In genomic region chr3:104993800-104994199, GRCm38 (mm10) we compare ENCODE assay signal across 9 mouse cellular contexts. TPM values are rescaled to one million over a fixed set of nuclear protein-coding genes. Genes with fewer than 3 reads are reported as not detected.
DNase-seq lines count a peak whose midpoint lies in the region; ATAC-seq lines count a peak whose summit lies in the region.
"Had no signal": no experiment of that assay in that cellular context is flagged by ENCODE, and none has a peak within 500 bp of the region (broad histone marks: within the 10 kb centered on the region; RNA-seq: fewer than 3 reads in every experiment).

No protein-coding gene starts in this region.

- ATAC-seq in forebrain, embryonic 12.5 days (ENCODE audit: low FRiP score) = peak; percentile 52; the same call in 1 of the 2 replicates
- ATAC-seq in intestine, embryonic 15.5 days = peak; percentile 79; the same call in 1 of the 2 replicates

- H3K4me3 ChIP-seq in forebrain, embryonic 12.5 days (replicated peaks) = no peak overlapping the region
- H3K4me3 ChIP-seq in intestine, embryonic 15.5 days (replicated peaks) = no peak overlapping the region

- 0 out of 2 replicates have a peak overlapping the region, but pooled peaks have one; percentile 5 for H3K27ac ChIP-seq in forebrain, embryonic 12.5 days
- H3K27ac ChIP-seq in intestine, embryonic 15.5 days = peak overlapping the region; percentile 49

- H3K4me1 ChIP-seq in forebrain, embryonic 12.5 days = peaks cover 18% of the 10 kb centered on the region
- H3K4me1 ChIP-seq in intestine, embryonic 15.5 days (replicated peaks) = peaks cover 10% of the 10 kb centered on the region

- H3K27me3 ChIP-seq in forebrain, embryonic 12.5 days = peaks cover 8% of the 10 kb centered on the region; the same call in 1 of the 2 replicates
- no peaks in the 10 kb centered on the region for H3K27me3 ChIP-seq in intestine, embryonic 15.5 days (replicated peaks)

- H3K9me3 ChIP-seq in forebrain, embryonic 12.5 days = no peaks in the 10 kb centered on the region
- H3K9me3 ChIP-seq in intestine, embryonic 15.5 days = no peaks in the 10 kb centered on the region

- intact Hi-C loops in heart, postnatal 14 days (cut with DNase I) = loop anchor here (2.0 to 5.0 kb wide), 4 partner anchors 19 to 281 kb away; no protein-coding TSS in a partner anchor

- H3K36me3 ChIP-seq in forebrain, embryonic 12.5 days (replicated peaks) = no peaks in the 10 kb centered on the region
- H3K36me3 ChIP-seq in intestine, embryonic 15.5 days = no peaks in the 10 kb centered on the region

- DNase-seq in heart, adult 11 months = peak; percentile 95
- DNase-seq in heart, postnatal 14 days = no peak
- DNase-seq in NIH3T3 (ENCODE audit: low read depth) = peak; percentile 95
- DNase-seq in lung, postnatal 4 days = peak; percentile 56 to 65
- DNase-seq in spleen, adult 18-20 months = no peak
- no peak for DNase-seq in B cell, adult 2 months

- H3K4me2 ChIP-seq in forebrain, embryonic 12.5 days = no peak overlapping the region
- peak overlapping the region; percentile 1; the same call in 1 of the 2 replicates for H3K4me2 ChIP-seq in intestine, embryonic 15.5 days (replicated peaks)

- no peak overlapping the region for H3K9ac ChIP-seq in forebrain, embryonic 12.5 days
- H3K9ac ChIP-seq in intestine, embryonic 15.5 days = no peak overlapping the region

- 47% methylated on average over 4 of the region's 4 CpGs for WGBS in forebrain, embryonic 12.5 days
- WGBS in intestine, embryonic 15.5 days = 35% methylated on average over 4 of the region's 4 CpGs

RNA-seq across cellular contexts. Expression of gene Wnt2b, which starts 32.1 kb away (rescaled TPM):
- total RNA-seq in heart, postnatal 14 days (2021) = 1 to 10 TPM; 2.4 to 2.8 TPM
- 0.85 and 1.5 TPM in 2 replicates for polyA plus RNA-seq in forebrain, embryonic 12.5 days (2016; fragmentation: Nextera tagmentation; extraction: Ambion mirVana)
- polyA plus RNA-seq in intestine, embryonic 15.5 days (2015; fragmentation: Nextera tagmentation; extraction: Ambion mirVana) = 1.8 TPM in 2 replicates
- total RNA-seq: MEL had no signal

RNA-seq across cellular contexts. Expression of gene Cttnbp2nl, which starts 59.1 kb away (rescaled TPM):
- 10 to 100 TPM; 30.2 to 31.3 TPM for total RNA-seq in heart, postnatal 14 days (2021)
- polyA plus RNA-seq in forebrain, embryonic 12.5 days (2016; fragmentation: Nextera tagmentation; extraction: Ambion mirVana) = 53.1 and 65.8 TPM in 2 replicates
- polyA plus RNA-seq in intestine, embryonic 15.5 days (2015; fragmentation: Nextera tagmentation; extraction: Ambion mirVana) = 18.8 and 21.9 TPM in 2 replicates

Comparison
In these comparisons a context has a peak if more than half of its experiments do, and no peak if none do; other contexts are left out.
1. DNase-seq: peak in heart, adult 11 months (single experiment), NIH3T3 (single experiment) and lung, postnatal 4 days (2 of 2); none in heart, postnatal 14 days (0 of 2), spleen, adult 18-20 months (0 of 2) and B cell, adult 2 months (0 of 2).